Mouse (Mus musculus) colon, adult 2 months (tissue): Measurements from ENCODE around the gene Ccna1. TPM values are rescaled to one million over a fixed set of nuclear protein-coding genes. Genes with fewer than 3 reads are reported as not detected.

Experiments
- polyA plus RNA-seq: library from polyadenylated mRNA; depleted of rRNA; stranded (reverse); fragments of >200 nt; gene quantifications from 2 replicates; pipeline ENCODE4 v1.2.3, GENCODE M21; 2012; rRNA removed

The Ccna1 gene
- 0.24 and 0.47 TPM in 2 replicates for polyA plus RNA-seq

DNA sequence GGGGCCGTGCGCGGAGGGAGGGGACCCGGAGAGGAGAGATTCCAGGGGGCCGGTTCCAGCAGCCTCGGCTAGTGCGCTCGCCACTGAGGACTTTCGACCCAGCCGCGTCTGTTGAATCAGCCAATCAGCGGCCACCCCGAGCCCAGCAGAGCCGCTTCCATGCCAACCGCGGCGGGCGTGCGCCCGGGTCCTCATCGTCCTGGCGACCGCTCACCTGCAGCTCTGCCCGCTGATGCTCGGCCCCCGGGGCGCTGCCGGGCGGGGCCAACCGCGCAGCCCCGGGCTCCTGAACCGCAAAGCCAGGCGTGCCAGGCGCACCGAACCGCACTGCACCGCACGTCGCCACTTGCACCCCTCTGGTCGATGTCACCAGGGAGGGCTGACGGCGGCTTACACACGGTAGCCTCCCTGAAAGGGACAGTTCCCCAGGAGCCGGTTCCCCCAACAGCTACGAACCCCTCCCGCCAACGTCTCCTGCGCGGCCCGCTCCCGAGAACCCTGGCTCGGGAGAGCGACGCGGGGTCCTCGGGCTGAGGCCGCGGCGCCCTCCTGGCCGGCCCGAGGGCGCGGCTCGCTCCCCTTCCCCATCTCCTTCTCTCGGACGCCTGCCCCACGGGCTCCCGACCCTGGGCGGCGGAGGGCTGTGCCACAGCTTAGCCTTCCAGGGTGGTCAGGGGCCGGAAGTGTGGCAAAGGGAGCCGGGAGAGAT lies at the start of gene Ccna1:
Ccna1 (minus strand) TSS at position 464 of the 709 bp plus-strand sequence.

Other genes starting within 250 kb of the Ccna1 start
- gene Rfxap, start 247.7 kb downstream of the Ccna1 start, polyA plus RNA-seq: 24.4 and 29.9 TPM in 2 replicates
- 0.05 and 0.09 TPM in 2 replicates for gene Sertm1, start 139.6 kb downstream of the Ccna1 start, polyA plus RNA-seq
- gene Spg20, start 56.6 kb upstream of the Ccna1 start, polyA plus RNA-seq: 5.1 and 5.3 TPM in 2 replicates
- gene Ccdc169, start 81.8 kb upstream of the Ccna1 start, polyA plus RNA-seq: not detected in 2 replicates
- not detected in 2 replicates for gene Sohlh2, start 126.5 kb upstream of the Ccna1 start, polyA plus RNA-seq
- gene Dclk1, start 186.9 kb upstream of the Ccna1 start, polyA plus RNA-seq: 4.8 and 5.0 TPM in 2 replicates